Mouse (Mus musculus) frontal cortex, postnatal 25 days (tissue): ENCODE results near the gene Atp2a3.

Source experiments
- DNase-seq, 2 experiments: peaks; one replicate each; pipeline ENCODE4 v3.0.0; 2022; ENCODE audit warnings: low spot score in 2 of 2

Gene Atp2a3

GRCm38 (mm10) chr11:72954216-72954615 is 6.8 kb upstream of the Atp2a3 start:
- DNase-seq = no peak

- DNase-seq = no peak
These were observed 5.5 kb upstream of the Atp2a3 start for GRCm38 (mm10) chr11:72955339-72955974.

- DNase-seq = no peak
These were observed 3.7 kb upstream of the Atp2a3 start for GRCm38 (mm10) chr11:72957318-72957717.

- no peak for DNase-seq
These were observed 867 bp upstream of the Atp2a3 start for GRCm38 (mm10) chr11:72959924-72960679.

GRCm38 (mm10) chr11:72960723-72961071 is 272 bp upstream of the Atp2a3 start:
- DNase-seq = no peak

GRCm38 (mm10) chr11:72962378-72962777 is 1.4 kb downstream of the Atp2a3 start:
- no peak for DNase-seq

- DNase-seq = no peak
These were observed 2.3 kb downstream of the Atp2a3 start for GRCm38 (mm10) chr11:72963058-72963788.

- DNase-seq = no peak
These were observed 2.9 kb downstream of the Atp2a3 start for GRCm38 (mm10) chr11:72963789-72964294.

- no peak for DNase-seq
These were observed 14.1 kb downstream of the Atp2a3 start for GRCm38 (mm10) chr11:72974995-72975503.

- no peak for DNase-seq
These were observed 21.5 kb downstream of the Atp2a3 start for GRCm38 (mm10) chr11:72982516-72982915.

- DNase-seq = no peak
These were observed 22.3 kb downstream of the Atp2a3 start for GRCm38 (mm10) chr11:72983283-72983682.

GRCm38 (mm10) chr11:72986745-72987144 is 25.8 kb downstream of the Atp2a3 start:
- DNase-seq = no peak

GRCm38 (mm10) chr11:72987234-72987633 is 26.3 kb downstream of the Atp2a3 start:
- no peak for DNase-seq

- DNase-seq = no peak
These were observed 26.8 kb downstream of the Atp2a3 start for GRCm38 (mm10) chr11:72987807-72988206.

GRCm38 (mm10) chr11:72989044-72989443 is 28.1 kb downstream of the Atp2a3 start:
- no peak for DNase-seq

- DNase-seq = no peak
These were observed 29.7 kb downstream of the Atp2a3 start for GRCm38 (mm10) chr11:72990688-72991087.

- DNase-seq = no peak
These were observed 31.0 kb downstream of the Atp2a3 start for GRCm38 (mm10) chr11:72991961-72992360.

GRCm38 (mm10) chr11:72996346-72996745 is 35.4 kb downstream of the Atp2a3 start:
- no peak for DNase-seq

- no peak for DNase-seq
These were observed 35.8 kb downstream of the Atp2a3 start for GRCm38 (mm10) chr11:72996781-72997180.

- no peak for DNase-seq
These were observed 36.8 kb downstream of the Atp2a3 start for GRCm38 (mm10) chr11:72997529-72998326.

GRCm38 (mm10) chr11:72998771-72999170 is 37.8 kb downstream of the Atp2a3 start, which contains the start of gene P2rx1:
Gene P2rx1, plus strand, starts transcription at chr11:72999103.
- no peak for DNase-seq
